Mouse (Mus musculus): ENCODE results near the gene Plpp4.
A peak's percentile ranks its signal among the peaks of the same experiment; 100 is the strongest.

Gene Plpp4

GRCm38 (mm10) chr7:129303356-129303755 lies 46.5 kb downstream of the Plpp4 start:
- peak; percentile 54 for DNase-seq

DNA sequence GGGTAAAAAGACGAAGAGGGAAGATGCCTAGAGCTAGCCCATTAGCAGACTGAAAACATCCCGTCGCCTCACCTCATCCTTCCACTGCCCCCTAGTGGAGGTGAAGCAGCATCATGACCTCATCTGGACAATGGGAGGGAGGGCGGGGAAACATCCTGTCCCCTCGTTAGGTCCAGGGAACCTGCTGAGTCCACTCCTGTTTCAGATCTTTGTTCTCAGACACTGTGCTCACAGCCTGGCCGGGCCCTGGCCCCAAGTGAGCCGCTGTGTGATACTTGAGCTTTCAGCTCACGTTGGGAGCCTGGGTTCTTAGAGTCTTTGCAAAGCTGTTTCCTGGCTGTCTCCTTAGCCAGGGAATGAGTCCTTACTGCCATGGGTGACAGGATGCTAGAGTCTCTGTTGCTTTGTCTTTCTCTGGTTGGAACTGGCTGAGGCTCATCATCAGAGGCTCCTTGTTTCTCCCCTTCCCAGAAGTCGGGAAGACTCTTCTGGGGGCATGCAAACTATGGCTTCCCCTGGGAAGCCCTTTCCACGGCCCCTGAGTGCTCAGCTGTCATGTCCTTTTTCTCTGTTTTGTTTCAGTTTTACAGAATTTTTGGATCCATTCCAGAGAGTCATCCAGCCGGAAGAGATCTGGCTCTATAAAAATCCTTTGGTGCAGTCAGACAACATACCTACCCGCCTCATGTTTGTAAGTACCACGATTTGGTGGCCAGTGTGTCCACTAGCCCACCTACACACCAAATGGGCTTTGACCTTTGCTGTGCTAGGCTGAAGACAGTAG lies 50.4 kb downstream of the Plpp4 start:
- peak; percentile 76 for DNase-seq

- peak; percentile 48 for DNase-seq
Measured at GRCm38 (mm10) chr7:129308661-129309060, 51.8 kb downstream of the Plpp4 start.

- no peak for DNase-seq
Measured at GRCm38 (mm10) chr7:129312521-129312920, 55.7 kb downstream of the Plpp4 start.

GRCm38 (mm10) chr7:129313969-129314368 lies 57.1 kb downstream of the Plpp4 start:
- DNase-seq = no peak

DNA sequence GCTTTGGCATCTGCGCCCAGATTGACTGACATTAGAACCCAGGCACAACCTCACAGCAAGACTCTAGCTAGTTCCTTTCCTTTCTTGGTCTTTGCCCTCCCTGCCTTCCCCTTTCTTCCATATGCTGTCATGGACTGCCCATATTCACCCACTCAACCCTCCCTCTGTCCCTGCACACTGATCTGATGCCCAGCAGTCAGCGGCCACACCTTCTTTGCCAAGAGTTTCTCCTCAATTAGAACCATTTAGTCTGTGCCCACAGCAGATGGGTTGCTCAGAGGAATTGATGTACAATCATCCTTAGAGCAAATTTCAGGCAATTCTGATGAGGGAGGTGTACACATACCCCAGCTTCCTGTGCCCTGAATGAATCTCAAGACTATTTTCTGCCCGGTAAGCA lies 83.3 kb downstream of the Plpp4 start:
- no peak for DNase-seq

DNA sequence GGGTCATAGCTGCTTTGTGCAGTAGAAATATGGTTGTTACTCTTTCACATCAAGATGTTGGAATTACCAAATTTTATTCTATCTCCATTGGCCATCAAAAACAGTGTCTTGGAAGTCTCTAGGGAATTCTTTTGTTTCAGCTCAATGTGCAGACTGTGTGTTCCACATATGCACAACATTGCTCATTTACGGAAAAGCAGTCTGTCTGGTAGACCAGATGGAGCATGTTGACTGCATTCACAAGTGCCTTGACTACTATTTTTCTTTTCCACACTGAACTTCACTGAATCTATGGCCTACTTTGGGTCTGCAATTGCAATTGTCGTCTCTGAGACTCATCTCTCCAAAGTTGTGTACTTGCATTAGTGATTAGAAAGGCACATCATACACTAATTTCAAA lies 98.7 kb downstream of the Plpp4 start:
- DNase-seq = no peak

DNA sequence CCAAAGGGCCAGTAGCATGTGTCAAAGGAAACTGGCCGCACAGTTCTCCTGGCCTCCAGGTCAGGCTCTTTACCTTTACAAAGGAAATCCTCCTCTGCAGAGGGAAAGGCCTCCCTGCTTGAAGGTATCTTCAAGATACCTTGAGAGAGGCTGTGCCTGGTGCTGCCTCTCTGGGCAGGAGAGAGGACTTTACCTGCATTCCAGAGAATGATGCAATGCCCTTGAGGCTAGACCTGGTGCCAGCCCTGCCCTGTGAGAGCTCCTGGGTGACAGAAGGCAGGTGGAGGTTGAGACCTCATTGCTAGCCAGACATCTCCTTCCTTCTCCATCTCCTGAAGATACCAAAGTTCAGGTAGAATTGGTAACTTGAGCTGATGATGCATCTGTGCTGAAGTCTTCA lies 118.5 kb downstream of the Plpp4 start:
- no peak for DNase-seq

DNA sequence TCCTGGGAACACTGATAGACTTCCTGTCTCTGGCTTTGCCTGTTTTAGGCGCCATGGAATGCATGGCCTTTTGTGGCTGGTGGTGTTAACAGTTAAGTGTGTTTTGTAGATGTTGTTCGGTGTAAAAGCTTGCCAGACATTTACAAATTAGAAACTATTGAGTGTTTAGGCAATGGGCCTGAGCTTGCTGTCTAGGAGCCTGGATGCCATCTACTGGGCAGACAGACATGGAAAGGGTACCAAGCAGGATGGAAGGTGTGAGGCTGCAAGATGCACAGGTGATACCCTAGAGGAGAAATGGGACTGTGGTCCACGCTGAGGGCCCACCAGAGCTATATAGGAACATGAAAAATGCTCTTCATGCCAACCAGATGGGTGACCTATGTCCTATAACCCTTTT lies 128.3 kb downstream of the Plpp4 start:
- DNase-seq = no peak

DNA sequence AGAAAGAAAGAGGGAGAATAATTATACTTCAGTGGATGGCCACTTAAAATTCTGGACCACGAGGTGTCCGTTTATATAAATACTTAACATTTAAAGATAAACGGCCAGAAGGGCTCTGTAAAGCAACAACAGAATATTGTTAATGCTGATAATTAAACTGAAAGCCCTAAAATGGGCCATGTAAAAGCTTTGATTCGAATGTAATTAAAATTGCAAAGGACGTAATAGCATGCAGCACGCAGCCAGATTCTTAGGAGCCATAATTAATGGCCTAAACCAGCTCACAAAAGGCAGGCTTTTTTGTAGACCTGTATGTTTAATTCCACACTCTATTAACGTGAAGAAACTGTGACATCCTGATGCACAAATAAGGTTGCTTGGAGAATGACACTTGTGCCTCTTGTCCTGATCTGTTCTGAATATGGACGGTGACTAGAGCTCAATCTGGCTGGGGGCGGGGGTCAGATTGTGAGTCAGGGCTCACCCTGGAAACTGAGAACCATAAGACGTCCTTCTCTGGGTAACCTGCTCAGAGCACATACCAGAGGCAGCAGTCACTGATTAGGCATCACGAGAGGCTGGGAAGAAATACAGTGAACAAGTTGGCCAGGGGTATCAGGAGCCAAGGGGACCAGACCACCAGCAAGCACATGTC lies 136.1 kb downstream of the Plpp4 start:
- no peak for DNase-seq

- DNase-seq = no peak
Measured at GRCm38 (mm10) chr7:129396561-129396960, 139.7 kb downstream of the Plpp4 start.

DNA sequence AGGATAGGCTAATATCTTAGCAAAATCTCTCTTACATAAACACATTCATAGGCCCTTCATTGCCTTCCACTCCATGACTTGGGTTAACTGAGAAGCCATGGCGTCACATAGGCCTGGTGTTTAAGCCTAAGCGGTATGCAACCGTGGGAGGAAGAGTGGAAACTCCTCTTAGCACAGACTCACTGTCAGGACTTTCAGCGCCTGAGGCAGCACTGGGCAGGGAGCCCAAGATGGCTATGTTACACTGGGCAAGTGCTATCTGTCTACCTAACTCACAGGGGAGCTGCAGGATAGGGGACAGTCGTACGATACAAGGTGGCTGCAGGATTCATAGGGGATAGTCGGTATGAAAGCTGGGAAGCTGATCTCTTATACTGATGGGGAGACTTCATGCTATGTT lies 142.2 kb downstream of the Plpp4 start:
- DNase-seq = no peak

DNA sequence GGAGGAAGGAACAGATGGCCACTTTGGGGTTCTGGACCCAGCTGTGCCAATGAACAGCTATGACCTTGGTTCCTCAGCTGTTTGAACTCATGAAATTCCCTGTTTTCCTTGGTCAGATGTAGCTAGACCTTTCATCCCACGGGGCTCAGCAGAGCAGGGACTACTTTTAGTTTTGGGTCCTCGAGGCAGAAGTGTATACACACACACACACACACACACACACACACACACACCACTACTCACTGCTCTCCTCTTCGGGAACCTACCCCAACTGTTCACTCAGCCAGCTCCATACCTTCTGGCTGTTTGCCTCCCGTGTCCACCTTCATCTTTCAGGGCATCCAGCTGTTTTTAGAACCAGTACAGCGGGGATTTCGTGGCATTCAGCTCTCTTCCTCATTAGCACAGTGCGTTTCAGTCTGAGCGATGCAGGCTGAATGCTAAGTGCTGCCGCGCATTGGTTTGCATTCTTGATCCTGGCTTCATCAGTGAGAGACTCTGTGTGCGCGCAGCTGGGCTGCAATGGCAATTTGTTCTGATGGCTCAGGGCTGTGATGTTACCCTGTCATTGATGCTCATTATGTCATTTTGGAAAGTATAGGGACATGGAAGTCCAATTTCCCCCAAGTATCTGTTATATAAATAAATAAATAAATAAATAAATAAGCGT lies 146.0 kb downstream of the Plpp4 start:
- DNase-seq = peak; percentile 29

DNA sequence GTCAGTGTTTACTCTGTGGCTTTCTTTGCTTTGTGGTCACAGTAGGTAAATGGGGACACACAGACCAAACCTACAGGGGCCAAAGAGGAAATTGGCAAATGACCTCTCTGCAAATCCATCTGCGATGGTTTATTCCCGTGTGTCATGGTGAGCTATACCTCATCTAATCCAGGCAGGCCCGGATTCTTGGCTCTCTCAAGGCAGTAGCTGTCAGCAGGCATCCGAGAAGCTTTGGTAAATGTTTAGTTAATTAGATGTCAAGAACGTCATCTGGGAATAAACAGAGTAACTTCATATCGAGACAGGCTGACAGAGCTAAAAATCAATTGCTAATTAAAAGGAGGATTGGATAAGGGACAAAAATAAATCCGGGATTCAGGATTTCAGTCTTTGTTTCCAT lies 149.2 kb downstream of the Plpp4 start:
- no peak for DNase-seq

DNA sequence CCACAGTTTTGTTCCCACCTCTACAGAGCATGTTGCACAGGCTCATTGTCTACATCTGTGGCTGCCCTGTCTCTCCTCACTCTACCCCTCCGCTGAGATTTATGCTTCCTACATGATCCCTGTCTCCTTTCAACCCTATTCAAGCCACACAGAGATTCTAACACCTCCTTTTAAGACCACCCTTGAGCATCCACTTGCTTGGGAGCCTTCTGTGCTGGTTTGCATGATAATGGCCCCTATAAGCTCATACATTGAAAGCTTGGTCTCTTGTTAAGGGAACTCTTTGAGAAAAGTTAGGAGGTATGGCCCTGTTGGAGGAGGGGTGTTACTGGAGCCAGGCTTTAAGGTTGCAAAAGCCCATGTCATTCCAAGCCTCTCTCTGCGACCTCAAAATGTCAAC lies 155.9 kb downstream of the Plpp4 start:
- no peak for DNase-seq

GRCm38 (mm10) chr7:129415179-129415578 lies 158.3 kb downstream of the Plpp4 start:
- DNase-seq = peak; percentile 40

- DNase-seq = no peak
Measured at GRCm38 (mm10) chr7:129421181-129421580, 164.3 kb downstream of the Plpp4 start.

DNA sequence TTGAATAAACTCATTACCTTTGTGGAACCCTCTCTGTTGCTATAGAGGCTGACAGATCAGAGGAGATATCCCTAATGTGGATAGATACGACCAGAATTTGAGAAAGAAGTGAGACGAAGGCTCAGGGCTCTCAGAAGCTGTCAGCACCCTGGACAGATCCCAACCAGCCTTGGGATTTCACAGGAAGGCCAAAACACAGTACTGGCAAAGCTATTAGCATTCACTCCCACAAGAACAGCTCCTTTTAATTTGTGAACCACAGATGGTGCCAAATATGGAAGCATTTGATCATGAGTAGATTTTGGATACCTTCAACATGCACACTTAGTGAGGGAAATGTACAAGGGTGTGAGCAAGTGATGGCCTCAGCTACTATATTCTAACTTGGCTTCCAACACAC lies 168.7 kb downstream of the Plpp4 start:
- peak; percentile 70 for DNase-seq

DNA sequence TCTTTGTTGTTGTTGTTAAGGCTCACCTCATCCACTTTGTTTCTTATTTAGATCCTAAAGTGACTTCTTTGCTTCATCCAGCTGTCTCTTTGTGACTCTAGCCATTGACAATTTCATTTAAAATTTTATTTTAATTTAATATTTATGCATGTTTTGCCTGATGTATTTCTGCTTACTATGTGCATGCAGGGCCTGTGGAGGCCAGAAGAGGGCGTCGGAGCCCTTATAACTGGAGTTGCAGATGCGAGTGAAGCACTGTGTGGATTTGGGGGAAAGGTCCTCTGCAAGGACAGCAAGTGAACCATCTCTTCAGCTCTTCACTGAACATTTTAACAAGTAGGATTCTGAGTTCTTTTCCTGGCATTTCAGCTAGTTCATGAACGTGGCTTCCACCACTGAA lies 172.0 kb downstream of the Plpp4 start:
- DNase-seq = no peak

- DNase-seq = no peak
Measured at GRCm38 (mm10) chr7:129429903-129430302, 173.1 kb downstream of the Plpp4 start.

Measured in embryo, embryonic 11 days (tissue).